Mouse (Mus musculus): Measurements from ENCODE around the gene Exoc4. TPM values are rescaled to one million over a fixed set of nuclear protein-coding genes. Genes with fewer than 3 reads are reported as not detected.

The Exoc4 gene
- total and polyA plus RNA-seq, 3 experiments: 31.2 to 46.4 (median 41.9) TPM

DNA sequence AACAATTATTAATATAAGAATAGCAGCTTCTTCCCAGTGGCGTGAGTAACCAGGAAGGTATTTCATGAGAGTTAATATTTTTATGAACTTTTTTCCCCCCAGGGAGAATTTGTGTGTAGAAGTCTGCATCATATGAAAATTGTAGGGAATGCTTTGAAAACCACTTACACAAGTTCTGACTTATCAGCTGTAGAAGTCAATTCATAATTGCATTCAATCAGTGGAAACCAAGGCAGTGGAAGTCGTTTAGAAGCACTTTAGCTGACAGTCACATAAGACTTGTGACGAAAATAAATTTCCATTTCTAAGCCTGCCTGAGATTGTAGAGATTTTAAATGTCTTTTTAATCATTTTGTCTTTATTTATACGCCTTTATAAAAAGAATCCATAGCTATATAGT is 35.1 kb downstream of the Exoc4 start:
- H3K9me3 ChIP-seq (replicated peaks; ENCODE audit: low read length): no peaks in the 10 kb centered on the region
- TF ChIP-seq SIN3A (IDR thresholded peaks at IDR 0.05; ENCODE audit: low read length) (no peak), HCFC1 (IDR thresholded peaks at IDR 0.05; ENCODE audit: low read depth, low read length) (no peak), MXI1 (IDR thresholded peaks at IDR 0.05; ENCODE audit: low read depth, low read length) (no peak), CTCF (conservative IDR thresholded peaks at IDR 0.05 in 1 of 2, IDR thresholded peaks at IDR 0.05 in 1 of 2; ENCODE audit: low read depth in 2 of 2, low read length in 2 of 2) (no peak), USF1 (IDR thresholded peaks at IDR 0.05; ENCODE audit: low read depth, low read length) (no peak), EP300 (IDR thresholded peaks at IDR 0.05; ENCODE audit: low read length) (no peak), POLR2A (IDR thresholded peaks at IDR 0.05; ENCODE audit: low read depth, low read length) (no peak), CHD1 (IDR thresholded peaks at IDR 0.05; ENCODE audit: low read depth, low read length) (no peak), POLR2AphosphoS2 (IDR thresholded peaks at IDR 0.05; ENCODE audit: low read depth, low read length) (no peak), KAT2A (IDR thresholded peaks at IDR 0.05; ENCODE audit: insufficient replicate concordance, low read length) (no peak), BHLHE40 (IDR thresholded peaks at IDR 0.05; ENCODE audit: low read depth, low read length) (no peak), IRF4 (IDR thresholded peaks at IDR 0.05; ENCODE audit: low read depth, low read length) (no peak), NELFE (IDR thresholded peaks at IDR 0.05; ENCODE audit: low read depth, low read length) (no peak), ZKSCAN1 (IDR thresholded peaks at IDR 0.05; ENCODE audit: borderline replicate concordance, low read depth, low read length) (no peak), MYC (IDR thresholded peaks at IDR 0.05; ENCODE audit: low read depth, low read length) (no peak), RCOR1 (conservative IDR thresholded peaks at IDR 0.05; ENCODE audit: low read depth, low read length) (no peak), MAX (IDR thresholded peaks at IDR 0.05; ENCODE audit: low read length) (no peak), ZC3H11A (IDR thresholded peaks at IDR 0.05; ENCODE audit: low read depth, low read length) (no peak), JUN (IDR thresholded peaks at IDR 0.05; ENCODE audit: insufficient read depth, low read depth, low read length) (no peak)
- H3K4me2 ChIP-seq (ENCODE audit: insufficient read depth, low read depth, poor library complexity, severe bottlenecking): no peak overlapping the region
- no peak overlapping the region for H3K9ac ChIP-seq (ENCODE audit: insufficient read depth, low read depth)
- no peaks in the 10 kb centered on the region for H3K27me3 ChIP-seq (replicated peaks)
- H3K79me2 ChIP-seq (replicated peaks; ENCODE audit: control insufficient read depth, extremely low read depth, insufficient read depth, poor library complexity, severe bottlenecking): 0 out of 2 replicates have a peak, but pooled peaks cover 3% of the 10 kb centered on the region
- in situ Hi-C loops (cut with MboI; ENCODE audit: low pct_ligation_motif_present, low pct_unique_long_range_greater_than_20kb, low sequenced_read_pairs) (no loop called here), dilution Hi-C loops (cut with MboI; ENCODE audit: extremely low pct_ligation_motif_present, extremely low pct_unique_long_range_greater_than_20kb, low sequenced_read_pairs) (no loop called here)
- DNase-seq (ENCODE audit: extremely low read depth): no peak
- no peak overlapping the region for H3K4me3 ChIP-seq (replicated peaks in 1 of 3; ENCODE audit: low read depth in 2 of 3, low read length in 2 of 3, poor library complexity in 1 of 3)
- H3K36me3 ChIP-seq (replicated peaks in 1 of 2; ENCODE audit: control insufficient read depth in 1 of 2, insufficient read depth in 1 of 2, low read length in 1 of 2): peaks cover 0 to 7% of the 10 kb centered on the region in 2 experiments
- peaks cover 0 to 8% of the 10 kb centered on the region in 2 experiments; a peak in 2 of 4 replicates for H3K4me1 ChIP-seq (ENCODE audit: control insufficient read depth in 1 of 2, insufficient read depth in 2 of 2)
- no peak overlapping the region for H3K27ac ChIP-seq (ENCODE audit: insufficient read depth, low read depth)

DNA sequence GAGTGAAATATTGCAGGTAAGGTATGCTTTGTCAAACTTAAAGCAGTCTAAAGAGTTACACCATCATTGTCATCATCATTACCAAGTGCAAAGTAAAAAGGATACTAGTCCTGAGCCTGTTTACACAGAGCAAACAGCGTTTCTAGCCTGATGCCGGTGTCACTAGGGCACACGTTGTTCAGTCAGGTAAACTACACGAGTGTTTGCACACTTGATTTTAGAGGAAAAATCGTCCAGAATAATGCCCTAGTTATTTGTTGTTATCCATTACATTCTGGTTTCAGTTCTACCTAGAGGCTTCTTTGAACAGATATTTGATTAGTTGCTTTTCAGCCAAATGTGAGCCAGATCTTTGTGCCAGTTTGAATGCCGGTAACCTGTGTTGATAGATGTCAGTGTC is 37.5 kb downstream of the Exoc4 start:
- Histone ChIP-seq H3K9me3 (replicated peaks; ENCODE audit: low read length) (no peaks in the 10 kb centered on the region), H3K27me3 (replicated peaks) (no peaks in the 10 kb centered on the region), H3K79me2 (replicated peaks; ENCODE audit: control insufficient read depth, extremely low read depth, insufficient read depth, poor library complexity, severe bottlenecking) (0 out of 2 replicates have a peak, but pooled peaks cover 3% of the 10 kb centered on the region), H3K4me3 (replicated peaks in 1 of 3; ENCODE audit: low read depth in 2 of 3, low read length in 2 of 3, poor library complexity in 1 of 3) (no peak overlapping the region), H3K36me3 (replicated peaks in 1 of 2; ENCODE audit: control insufficient read depth in 1 of 2, insufficient read depth in 1 of 2, low read length in 1 of 2) (no peaks in the 10 kb centered on the region), H3K27ac (ENCODE audit: insufficient read depth, low read depth) (no peak overlapping the region), H3K9ac (ENCODE audit: insufficient read depth, low read depth) (no peak overlapping the region), H3K4me2 (ENCODE audit: insufficient read depth, low read depth, poor library complexity, severe bottlenecking) (no peak overlapping the region), H3K4me1 (ENCODE audit: control insufficient read depth in 1 of 2, insufficient read depth in 2 of 2) (peaks cover 0 to 8% of the 10 kb centered on the region in 2 experiments; a peak in 2 of 4 replicates)
- in situ Hi-C loops (cut with MboI; ENCODE audit: low pct_ligation_motif_present, low pct_unique_long_range_greater_than_20kb, low sequenced_read_pairs): no loop called here
- TF ChIP-seq POLR2AphosphoS2 (IDR thresholded peaks at IDR 0.05; ENCODE audit: low read depth, low read length): no peak
- TF ChIP-seq ZC3H11A (IDR thresholded peaks at IDR 0.05; ENCODE audit: low read depth, low read length): no peak
- no peak for TF ChIP-seq MAZ (IDR thresholded peaks at IDR 0.05; ENCODE audit: low read depth, low read length)
- TF ChIP-seq KAT2A (IDR thresholded peaks at IDR 0.05; ENCODE audit: insufficient replicate concordance, low read length): no peak
- TF ChIP-seq GABPA (IDR thresholded peaks at IDR 0.05; ENCODE audit: insufficient replicate concordance, low read depth, low read length): no peak
- no peak for TF ChIP-seq MEF2A (IDR thresholded peaks at IDR 0.05; ENCODE audit: borderline replicate concordance, low read depth, low read length)
- no peak for TF ChIP-seq EP300 (IDR thresholded peaks at IDR 0.05; ENCODE audit: low read length)
- TF ChIP-seq RAD21 (IDR thresholded peaks at IDR 0.05; ENCODE audit: low read depth, low read length): no peak
- TF ChIP-seq POLR2A (IDR thresholded peaks at IDR 0.05; ENCODE audit: low read depth, low read length): no peak
- no peak for TF ChIP-seq MAX (IDR thresholded peaks at IDR 0.05; ENCODE audit: low read length)
- no peak for TF ChIP-seq CTCF (conservative IDR thresholded peaks at IDR 0.05 in 1 of 2, IDR thresholded peaks at IDR 0.05 in 1 of 2; ENCODE audit: low read depth in 2 of 2, low read length in 2 of 2)
- no peak for TF ChIP-seq ZKSCAN1 (IDR thresholded peaks at IDR 0.05; ENCODE audit: borderline replicate concordance, low read depth, low read length)
- no peak for TF ChIP-seq SMC3 (IDR thresholded peaks at IDR 0.05; ENCODE audit: low read depth, low read length)
- no peak for TF ChIP-seq USF2 (conservative IDR thresholded peaks at IDR 0.05; ENCODE audit: low read depth, low read length)
- no peak for TF ChIP-seq E2F4 (IDR thresholded peaks at IDR 0.05; ENCODE audit: insufficient replicate concordance, low read depth, low read length)
- TF ChIP-seq TCF12 (IDR thresholded peaks at IDR 0.05; ENCODE audit: low read depth, low read length): no peak
- dilution Hi-C loops (cut with MboI; ENCODE audit: extremely low pct_ligation_motif_present, extremely low pct_unique_long_range_greater_than_20kb, low sequenced_read_pairs): no loop called here
- no peak for DNase-seq (ENCODE audit: extremely low read depth)
